Mouse (Mus musculus) erythroblast, embryonic 14.5 days (primary cell): ENCODE measurements at regions not wholly inside any gene's neighbourhood (a gene's known extent, or its start where the extent isn't known, plus 50 kb on each side); places are given as distances from the start of the nearest gene placed in this dataset.

ENCODE experiments used
- GATA1 ChIP-seq: IDR thresholded peaks from 2 replicates; pipeline ENCODE4 v1.6.1; 2012; ENCODE audit warnings: low read length, inconsistent platforms, mixed read lengths
- TAL1 ChIP-seq: IDR thresholded peaks from 3 replicates; pipeline ENCODE4 v1.6.1; 2012; ENCODE audit warnings: low read length, inconsistent platforms, mixed read lengths

- TF ChIP-seq GATA1, result no peak
- no peak for TF ChIP-seq TAL1
These were observed 81.4 kb upstream of the Smad3 start for GRCm38 (mm10) chr9:63838996-63839772.
